Mouse (Mus musculus) heart, adult 11 months (tissue): ENCODE data around the gene Lmntd1.

Experiments used
- DNase-seq: peaks from one replicate; pipeline ENCODE4 v3.0.0; 2022

Lmntd1 gene

DNA sequence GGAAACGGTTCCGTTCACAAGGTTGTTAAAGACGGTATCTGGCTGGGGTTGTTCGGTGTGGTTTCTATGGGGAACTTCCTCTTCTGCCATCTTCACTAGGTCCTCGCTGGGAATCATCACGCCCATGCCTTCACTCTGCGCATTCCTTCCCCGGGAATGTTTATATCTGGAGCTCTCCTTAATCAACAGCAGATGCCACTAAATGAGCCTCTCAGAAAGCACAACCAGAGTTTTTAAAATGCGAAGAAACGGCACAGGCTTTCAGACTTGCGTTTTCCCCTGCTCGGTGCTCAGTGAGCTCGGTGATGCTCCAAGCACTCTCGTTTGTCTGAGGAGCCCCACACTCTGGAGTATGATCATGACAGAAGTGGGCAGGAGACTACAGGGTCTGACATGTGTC, 182.4 kb downstream of the Lmntd1 start:
- no peak for DNase-seq

DNA sequence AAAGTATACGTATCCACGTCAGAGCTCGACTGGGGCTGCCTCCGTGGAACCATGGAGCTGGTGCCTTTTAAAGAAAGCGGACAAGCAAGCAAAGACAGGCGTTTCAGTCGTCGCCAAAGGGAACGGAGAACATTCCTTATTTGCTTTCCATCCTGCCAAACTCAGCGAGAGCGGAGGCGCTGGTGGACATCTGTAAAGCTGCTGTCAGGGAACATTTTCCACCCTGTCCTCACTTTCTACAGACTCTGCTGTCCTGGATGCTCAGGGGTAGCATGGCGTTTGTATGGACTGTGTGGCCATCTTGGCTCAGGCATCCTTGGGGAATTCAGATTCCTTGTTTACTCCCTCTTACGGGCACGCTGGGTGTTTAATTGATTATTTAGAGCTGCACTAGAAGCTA, 186.7 kb downstream of the Lmntd1 start:
- peak; percentile 77 for DNase-seq

DNA sequence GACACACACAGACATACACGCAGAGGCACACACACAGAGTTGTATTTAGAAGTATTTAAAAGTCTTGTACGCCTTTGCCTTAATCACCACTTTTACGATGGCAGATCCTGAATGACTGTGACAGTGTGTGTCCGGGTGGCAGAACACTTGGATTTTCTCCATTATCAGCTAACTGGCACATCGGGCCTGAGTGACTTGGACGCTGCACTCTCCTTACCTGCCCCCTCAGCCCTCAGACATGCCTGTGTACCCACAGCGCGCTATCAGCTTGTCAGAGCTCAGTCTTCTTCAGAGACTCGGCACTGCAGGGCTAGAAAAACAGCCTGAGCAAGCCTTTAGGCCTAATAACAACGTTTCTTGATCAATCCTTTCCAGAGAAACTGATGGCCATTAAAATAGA, 187.6 kb downstream of the Lmntd1 start:
- peak; percentile 45 for DNase-seq

DNA sequence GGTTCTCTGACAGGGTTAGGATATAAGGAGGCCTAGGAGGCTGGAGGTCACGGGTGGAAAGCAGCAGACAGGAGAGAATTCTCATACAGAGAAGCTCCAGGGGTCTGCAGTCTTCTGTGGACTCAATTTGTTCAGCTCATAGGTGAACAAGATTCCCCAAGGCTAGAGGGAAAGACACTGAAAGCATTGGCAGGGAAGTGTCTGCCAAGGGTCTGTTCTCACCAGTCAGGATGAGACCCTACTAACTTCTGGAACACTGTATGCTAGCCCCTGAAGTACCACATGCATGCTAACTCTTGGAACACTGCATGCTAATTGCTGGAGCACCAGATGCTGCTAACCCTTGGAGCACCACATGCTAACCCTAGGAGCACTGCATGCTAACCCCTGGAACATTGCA, 190.0 kb downstream of the Lmntd1 start:
- DNase-seq, result peak; percentile 53

DNA sequence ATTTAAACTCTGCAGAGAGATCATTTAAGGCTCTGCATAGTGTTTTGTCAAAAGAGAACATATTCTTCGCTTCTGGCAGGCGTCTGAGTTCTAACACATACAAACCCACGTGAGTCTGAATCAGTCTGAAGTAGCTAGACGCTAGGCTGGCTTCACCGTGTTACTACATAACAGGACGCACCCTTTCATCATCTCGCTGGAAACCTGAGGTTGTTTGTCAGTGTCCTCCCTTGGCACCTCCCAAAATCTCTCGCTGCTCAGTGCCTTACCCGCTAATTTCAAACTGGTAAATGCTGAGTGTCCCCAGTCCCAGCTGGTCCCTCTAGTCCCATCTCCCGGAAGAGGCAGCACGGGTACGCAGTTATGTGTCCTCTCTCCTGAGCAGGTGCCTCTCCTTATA, 190.6 kb downstream of the Lmntd1 start:
- DNase-seq, result peak; percentile 70

DNA sequence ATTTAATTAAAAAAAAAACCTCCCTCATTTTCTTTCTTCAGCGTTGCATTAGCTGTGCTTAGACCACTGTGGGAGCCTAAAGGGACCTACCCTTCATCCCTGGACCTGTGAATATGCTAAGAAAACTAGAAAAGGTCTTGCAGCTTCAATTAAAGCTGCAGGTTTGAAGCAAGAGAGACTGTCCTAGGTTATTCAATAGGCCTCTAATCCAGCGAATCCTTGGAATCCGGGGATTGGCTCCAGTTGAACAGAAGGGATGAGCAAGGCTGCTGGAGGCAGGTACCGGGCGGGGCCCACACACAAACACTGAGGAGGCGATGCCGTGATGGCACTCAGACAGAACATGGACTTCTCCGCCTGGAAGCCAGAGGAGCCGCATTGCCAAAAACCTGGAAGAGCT, 192.5 kb downstream of the Lmntd1 start:
- DNase-seq, result peak; percentile 45

DNA sequence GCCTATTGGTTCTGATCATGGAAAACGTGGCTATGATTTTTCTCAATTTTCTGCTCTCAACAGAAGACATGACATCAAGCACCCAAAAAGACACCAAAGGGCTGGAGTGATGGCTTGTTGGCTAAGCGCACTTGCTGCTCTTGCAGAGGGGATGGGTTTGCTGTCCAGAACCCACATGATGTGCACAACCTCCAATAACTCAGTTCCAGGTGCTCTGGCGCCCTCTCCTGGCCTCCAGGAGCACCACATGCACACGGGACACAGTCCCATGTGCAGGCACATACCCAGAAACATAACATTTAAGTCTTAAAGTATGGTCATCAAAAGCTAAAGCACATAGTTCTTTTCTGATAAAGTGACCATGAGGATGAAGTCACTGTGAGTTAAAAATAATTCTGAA, 193.7 kb downstream of the Lmntd1 start:
- peak; percentile 50 for DNase-seq

DNA sequence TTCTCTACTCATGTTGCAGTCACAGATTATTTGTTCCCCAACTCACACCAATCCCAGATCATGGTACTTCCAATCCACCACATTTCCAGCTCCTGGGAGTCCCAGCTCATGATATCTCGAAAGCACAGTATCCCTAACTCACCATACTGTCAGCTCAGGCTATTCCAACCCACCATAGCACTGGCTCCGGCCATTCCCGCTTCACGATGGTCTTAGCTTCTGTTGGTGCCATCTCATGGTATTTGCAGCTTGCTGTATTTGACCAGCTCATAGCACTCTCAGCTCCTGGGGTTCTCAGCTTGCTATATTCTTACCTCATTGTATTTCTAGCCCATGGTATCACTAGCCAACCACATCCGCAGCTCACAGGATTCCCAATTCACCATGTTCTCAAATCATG, 195.3 kb downstream of the Lmntd1 start:
- DNase-seq, result peak; percentile 72

DNA sequence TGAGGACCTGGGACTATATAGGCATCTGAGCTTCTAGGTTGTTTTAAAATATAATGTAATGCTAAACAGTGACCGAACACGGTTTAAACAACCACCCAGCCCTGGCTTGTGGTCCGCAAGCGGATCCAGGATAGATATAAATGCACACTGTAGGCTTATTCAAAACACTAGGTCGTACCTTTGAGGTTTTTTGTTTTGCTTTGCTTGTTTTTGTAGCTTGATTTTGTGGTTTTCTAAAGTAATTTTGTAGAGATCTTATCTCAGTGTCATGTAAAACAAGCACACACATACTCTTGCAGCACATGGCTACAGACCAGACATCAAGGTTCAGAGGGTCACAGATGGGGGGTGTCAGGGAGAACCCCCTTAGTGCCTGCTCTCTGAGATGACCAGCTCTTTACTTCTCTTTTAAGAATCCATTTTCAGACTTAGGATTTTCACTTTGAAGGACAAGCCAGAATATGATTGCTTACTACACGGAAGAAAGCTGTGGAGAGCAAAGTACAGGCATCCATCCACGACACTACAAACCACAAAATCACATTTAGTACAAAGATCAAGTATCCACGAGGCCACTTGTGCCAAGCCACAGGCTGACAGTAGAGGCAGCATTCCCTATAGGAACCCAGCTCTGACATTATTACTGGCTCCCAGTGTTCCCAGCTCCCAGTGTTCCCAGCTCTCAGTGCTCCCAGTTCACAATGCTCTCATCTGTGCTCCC, 196.2 kb downstream of the Lmntd1 start:
- peak; percentile 45 for DNase-seq

DNA sequence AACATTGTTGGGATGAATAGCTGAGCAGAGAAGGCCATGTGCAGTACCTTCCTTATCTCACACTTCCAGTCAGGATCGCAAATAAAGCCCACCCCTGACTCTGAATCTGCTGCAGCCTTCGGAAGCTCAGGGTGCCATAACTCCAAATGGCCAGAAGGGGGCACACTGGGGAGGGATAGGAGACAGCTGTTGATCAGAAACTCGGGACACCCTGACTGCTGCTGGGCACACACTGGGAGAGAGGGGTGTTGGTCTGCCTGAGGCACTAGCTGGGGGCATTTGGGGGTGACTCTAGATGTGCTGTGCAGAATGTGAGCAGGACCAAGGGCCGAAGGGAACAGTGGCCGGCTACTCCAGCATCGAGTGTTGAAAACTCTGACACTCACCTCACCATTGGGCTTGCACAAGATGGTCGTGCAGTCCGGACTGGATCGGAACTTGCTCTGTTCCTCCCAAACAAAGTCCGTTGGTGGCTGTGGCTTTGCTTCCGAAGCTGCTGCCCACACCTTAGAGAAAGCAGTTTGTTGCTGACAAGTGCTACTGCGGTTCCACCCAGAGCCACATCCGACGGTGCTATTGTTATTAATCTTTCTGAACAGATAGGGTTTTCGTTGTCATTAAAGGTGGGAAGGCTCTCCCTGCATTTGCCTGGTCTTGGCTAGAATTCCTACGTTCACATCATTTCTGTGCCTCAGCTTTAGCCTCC, 197.0 kb downstream of the Lmntd1 start:
- DNase-seq, result peak; percentile 93

DNA sequence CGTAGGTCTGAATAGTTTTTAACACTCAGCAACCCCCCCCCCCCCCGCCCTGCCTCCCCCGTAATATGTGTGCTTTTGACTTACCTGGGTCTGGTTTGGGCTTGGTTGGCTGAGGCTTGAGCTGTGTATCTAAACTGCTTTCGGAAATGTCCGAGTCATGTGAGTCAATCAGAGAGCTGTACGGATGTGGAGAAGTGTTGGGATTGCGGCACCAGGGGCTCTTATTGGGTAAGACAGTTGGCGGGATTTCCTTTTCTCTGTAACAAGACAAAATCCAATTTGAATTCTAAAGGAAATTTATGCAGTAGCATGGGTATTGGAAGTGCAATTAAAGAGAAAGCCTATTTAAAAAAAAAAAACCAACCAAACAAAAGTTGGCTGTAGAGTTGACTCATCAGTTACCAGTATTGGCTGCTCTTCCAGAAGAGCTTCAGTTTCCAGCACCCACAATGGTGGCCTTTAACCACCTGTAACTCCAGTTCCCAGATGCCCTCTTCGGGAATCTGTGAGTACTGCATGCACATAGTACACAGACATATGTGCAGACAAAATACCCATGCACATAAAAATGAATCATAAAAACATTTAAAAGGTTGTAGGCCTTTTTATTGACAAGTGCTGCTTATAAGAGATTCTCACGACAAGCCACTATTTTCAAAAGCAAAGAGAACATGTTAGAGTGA, 209.6 kb downstream of the Lmntd1 start:
- peak; percentile 60 for DNase-seq

DNA sequence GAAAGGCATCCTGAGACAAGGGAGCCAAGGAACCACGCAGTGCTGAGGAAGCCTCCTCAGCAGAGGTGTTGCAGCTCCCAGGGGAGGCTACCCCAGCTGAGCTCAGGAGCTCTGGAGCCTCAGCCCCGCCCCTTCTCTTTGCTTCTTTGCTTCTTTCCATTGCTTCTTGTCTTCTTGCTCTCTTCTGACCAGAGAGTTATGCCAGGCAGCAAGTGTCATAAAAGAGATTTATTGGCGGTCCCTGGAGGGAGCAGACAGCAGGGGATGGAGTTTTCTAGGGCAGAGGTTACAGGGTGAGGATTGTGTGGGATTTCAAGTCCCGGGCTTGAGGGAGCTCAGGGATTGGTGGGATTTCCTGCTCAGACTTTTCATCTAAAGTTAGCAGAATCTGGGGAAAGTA, 213.0 kb downstream of the Lmntd1 start:
- DNase-seq, result peak; percentile 72

DNA sequence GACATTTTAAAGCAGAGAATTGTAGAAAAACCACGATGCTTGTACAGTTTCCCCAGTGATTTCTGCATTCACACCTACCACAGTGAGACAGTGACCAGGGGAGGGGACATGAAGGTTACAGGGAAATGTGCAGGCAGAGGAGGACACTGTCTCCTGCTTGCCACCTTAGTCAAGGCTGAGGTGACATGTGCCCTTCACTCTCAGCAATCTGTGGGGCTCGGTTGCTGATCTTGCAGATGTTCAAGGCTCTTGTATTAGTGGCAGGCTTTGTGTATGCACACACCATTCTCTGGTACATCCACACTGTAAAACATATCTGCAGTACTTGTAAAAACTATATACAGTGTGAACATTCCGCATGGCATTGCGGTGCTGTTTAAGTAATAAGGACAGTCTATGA, 216.2 kb downstream of the Lmntd1 start:
- DNase-seq, result peak; percentile 57

DNA sequence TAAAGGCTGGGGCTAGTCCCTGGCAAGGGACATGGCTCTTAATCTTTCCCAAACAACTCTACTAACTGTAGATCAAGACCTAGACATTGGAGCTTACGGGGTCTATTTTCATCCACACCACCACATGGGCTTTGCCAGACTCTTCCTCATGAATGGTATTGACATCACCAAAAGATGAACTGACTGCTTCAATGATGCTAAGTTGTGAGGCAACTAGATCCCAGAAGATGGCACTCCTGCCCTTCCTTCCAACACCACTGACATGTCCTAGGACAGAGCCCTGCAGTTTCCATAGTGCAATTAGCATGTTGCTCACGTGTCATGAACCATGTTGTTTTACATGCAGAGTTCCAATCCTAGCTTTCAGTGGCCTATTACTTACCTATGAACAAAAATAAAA, 217.6 kb downstream of the Lmntd1 start:
- DNase-seq, result peak; percentile 59

DNA sequence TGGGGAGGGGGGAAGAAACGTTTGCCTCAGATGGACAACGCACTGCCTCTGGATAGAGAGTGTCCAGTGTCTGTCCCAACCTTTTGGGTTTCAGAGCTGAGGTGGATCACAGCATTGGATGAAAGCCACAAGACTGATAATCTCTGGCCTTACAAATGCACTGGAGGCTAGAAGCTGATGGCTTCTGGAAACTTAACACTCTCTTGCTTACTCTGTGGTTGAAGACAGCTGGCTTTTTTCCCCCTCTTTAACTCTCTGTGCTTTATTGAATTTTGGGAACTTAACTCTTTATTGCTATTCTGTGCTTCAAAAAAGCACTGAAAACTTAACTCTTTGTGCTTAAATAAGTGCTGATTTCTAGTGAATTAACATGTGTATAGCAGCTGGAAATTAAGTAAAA, 223.7 kb downstream of the Lmntd1 start:
- peak; percentile 64 for DNase-seq

DNA sequence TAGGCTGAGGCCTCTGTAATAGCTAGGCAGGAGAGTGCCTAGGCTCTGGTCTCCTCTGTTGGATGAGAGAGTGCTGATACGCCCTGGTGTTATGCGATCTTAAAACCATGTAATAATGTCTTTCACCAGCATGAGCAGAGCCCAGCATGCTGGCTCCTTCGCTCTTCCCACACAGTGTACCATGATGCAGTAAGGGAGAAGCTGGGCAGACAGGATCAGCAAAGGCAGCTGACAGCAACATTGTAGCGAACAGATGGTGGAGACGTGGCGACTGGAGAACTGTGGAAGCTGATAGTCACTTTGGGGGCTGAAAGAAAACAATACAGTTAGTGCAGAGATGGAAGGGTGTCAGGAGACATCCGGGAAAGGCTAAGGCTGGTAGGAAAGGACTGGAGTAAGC, 224.2 kb downstream of the Lmntd1 start:
- peak; percentile 89 for DNase-seq

DNA sequence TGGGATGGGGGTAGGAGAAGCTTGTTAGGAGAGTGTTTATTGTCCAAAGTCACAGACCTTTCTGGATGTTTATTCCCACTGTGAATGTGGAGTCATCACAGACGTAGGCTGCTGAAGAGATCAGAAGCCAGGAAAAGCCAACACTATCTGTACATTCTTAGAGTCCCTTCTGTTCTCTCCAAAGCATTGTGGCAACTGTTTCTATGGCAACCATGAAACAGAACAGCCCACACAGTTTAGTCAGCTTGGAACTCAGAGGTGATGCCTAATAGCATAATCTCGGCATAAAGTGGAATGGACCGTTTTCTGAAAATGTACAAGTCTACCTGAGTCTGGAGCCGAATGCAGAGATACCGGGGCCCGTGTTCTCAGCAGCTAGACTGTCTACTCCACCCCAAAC, 226.7 kb downstream of the Lmntd1 start:
- peak; percentile 62 for DNase-seq

DNA sequence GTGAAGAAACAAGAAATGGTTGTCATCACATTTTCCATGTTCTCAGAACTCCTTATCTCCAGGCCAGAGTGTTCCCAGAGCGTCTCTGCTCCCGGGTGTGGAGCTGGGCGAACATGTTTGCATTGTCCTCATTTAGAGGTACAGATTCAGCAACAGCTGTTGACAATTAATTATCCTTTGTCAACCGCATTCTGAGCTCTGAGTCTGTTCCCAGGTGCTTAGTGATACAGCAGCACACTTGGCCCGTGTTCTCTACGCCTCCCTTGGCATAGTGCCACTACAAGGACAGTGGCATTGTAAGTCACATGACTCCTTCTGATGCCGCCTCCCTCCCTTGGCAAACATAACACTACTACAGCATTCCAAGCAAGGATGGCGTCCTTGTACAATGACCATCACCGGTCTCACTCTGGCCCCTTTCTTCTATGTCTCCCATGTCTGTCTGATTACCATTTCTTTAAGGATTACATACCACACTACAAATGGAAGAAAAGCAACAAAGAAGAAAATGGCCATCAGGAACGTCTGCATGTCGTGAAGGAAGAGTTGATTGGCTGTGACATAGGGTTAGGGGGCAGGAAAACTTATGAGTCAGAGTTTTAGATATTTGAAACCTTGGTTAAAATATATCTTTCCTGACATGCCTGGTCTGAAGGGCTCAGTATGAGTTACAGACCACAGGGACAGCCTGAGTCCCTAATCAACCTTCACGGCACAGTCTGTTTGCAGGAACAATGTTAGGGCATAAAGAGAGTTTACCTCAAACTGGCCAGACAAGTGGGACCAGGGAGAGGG, 231.3 kb downstream of the Lmntd1 start:
- peak; percentile 43 for DNase-seq

DNA sequence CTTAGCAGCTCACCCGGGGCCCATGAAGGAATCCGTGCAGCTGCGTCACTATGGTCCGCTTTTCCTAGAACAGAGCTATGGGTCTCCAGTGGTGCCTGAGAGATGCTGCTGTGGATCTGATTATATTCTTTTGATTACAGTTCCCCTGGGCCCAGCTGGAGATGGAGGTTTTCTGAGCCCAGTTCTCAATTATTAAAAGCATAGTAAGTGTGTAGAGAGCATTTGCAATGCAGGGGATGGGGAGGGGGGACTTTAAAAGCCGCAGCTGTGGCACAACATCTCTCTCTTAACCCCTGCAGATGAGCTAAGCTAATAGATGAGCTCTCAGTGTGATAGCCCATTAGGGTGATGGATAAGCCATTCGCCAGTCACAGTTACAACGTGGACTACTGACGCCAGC, 233.2 kb downstream of the Lmntd1 start:
- no peak for DNase-seq

DNA sequence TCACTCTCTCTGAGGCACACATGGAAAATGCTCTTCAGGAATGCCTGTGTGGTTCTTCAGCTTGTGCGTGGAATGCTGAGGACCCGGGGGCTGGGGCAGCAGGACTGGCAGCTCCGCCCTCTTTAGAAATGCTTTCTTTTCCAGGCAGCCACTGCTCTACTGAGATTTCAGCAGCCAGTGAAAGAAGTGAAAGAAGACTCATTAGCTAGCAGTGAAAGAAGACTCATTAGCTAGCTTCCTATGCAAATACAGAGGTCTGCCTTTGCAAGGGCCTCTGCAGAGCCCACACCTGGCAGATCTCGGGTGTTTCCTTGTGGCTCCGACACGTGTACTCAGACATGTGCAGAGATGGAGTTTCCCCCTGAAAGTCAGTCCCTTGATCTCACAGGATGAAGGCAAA, 234.9 kb downstream of the Lmntd1 start:
- no peak for DNase-seq

DNA sequence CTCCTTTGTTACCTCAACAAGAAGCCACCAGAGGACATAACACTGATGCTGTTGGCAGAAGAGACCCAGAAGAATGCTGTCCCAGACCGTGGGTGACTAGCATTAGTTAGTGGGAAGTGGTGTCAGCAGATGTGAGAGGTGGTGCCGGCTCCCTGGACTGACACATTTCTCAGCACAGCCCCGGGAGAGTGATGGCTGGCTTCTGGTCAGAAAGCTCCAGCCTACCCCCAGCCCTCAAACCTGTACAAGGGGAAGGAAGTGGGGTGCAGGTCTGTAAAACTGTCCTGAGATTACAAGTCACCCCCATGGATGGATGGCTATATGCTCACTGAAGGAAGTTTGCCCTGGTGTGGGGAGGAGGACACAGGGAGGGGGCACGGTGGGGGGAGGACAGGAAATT, 235.4 kb downstream of the Lmntd1 start:
- no peak for DNase-seq

DNA sequence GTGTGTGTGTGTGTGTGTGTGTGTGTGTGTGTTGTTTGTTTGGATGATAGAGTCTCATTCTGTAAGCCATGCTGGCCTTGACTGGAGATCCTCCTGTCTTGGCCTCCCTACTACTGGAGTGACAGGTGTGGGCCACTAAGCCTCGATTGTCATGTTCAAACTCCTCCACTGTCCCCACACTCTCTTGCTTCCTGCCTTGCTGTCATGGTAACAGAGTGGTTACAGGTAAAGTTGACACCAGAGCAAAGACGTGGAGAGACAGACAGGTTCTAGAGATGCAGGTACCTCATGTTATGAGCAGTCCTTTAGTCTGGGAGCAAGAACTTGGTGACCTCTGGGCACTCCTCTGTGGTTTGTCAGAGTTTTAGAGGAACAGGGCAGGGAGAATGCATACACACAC, 239.7 kb downstream of the Lmntd1 start:
- no peak for DNase-seq

DNA sequence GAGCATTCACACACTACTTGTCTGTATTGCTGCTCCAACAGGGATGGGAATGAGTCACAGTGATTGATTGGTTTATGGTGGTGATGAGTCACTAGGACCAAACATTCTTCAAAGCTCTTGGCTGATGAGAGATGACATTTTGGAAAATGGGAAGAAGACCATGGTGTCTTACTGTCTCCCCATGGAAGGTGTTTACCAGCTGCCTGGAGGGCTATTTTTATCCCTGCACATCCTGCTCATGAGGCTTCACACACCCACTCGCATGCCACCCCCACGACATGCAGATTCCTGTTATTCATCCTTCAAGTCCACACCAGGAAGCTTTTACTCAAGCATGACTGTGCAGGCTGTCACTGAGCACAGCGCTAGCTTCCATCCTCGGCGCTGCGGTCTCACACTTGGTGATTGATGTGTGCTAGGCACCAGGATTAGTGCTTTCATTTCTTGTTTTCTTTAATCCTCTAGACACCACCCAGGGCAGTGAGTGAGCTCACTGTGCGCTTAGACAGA, 240.4 kb downstream of the Lmntd1 start:
- no peak for DNase-seq
